Mouse (Mus musculus) cortical plate, adult 2 months (tissue): Measurements from ENCODE around the gene Cnbp.

Source experiments
- CTCF ChIP-seq: fragments of 200-500 bp; IDR thresholded peaks from 2 replicates; pipeline ENCODE4 v1.5.1; 2011; ENCODE audit warnings: mild to moderate bottlenecking, control low read depth, low read length; ENCODE audit not compliant: insufficient read depth; ENCODE audit errors: extremely low read depth
- POLR2A ChIP-seq: fragments of 200-500 bp; IDR thresholded peaks from 2 replicates; pipeline ENCODE4 v1.6.1; 2011; ENCODE audit warnings: mild to moderate bottlenecking, low read length, control low read depth; ENCODE audit not compliant: insufficient read depth; ENCODE audit errors: extremely low read depth

GRCm38 (mm10) chr6:87875562-87875961 lies 24.7 kb upstream of the Cnbp start:
- TF ChIP-seq CTCF (no peak), POLR2A (no peak)
